Mouse (Mus musculus): ENCODE results near the gene Ptprg. TPM values are rescaled to one million over a fixed set of nuclear protein-coding genes. Genes with fewer than 3 reads are reported as not detected.

Ptprg gene
- polyA plus RNA-seq (2014; fragmentation: Nextera tagmentation; extraction: Ambion mirVana), result 27.1 and 33.0 TPM in 2 replicates

- peaks cover 11% of the 10 kb centered on the region; the same call in 1 of the 2 replicates for H3K4me1 ChIP-seq (ENCODE audit: control insufficient read depth, insufficient read depth, low read length)
- peak within 1 kb of the TSS; percentile 79 for H3K4me3 ChIP-seq (ENCODE audit: low read depth, low read length)
- ATAC-seq (peak; percentile 90), DNase-seq (ENCODE audit: low spot score) (peak; percentile 95)
- no peaks in the 10 kb centered on the region for H3K9me3 ChIP-seq (replicated peaks; ENCODE audit: control insufficient read depth, low read length)
- no peaks in the 10 kb centered on the region for H3K36me3 ChIP-seq (ENCODE audit: control insufficient read depth, insufficient read depth, low read length)
- peak within 1 kb of the TSS; percentile 97 for H3K27ac ChIP-seq (ENCODE audit: low read depth, low read length)
- H3K27me3 ChIP-seq (replicated peaks; ENCODE audit: control insufficient read depth, insufficient read depth, low read length), result no peaks in the 10 kb centered on the region
- peak within 1 kb of the TSS; percentile 89 for H3K9ac ChIP-seq (ENCODE audit: low read length)
- peak within 1 kb of the TSS; percentile 96 for H3K4me2 ChIP-seq (ENCODE audit: low read length)
- under 1% methylated on average over 40 of the region's 40 CpGs for WGBS
Measured at GRCm38 (mm10) chr14:11553273-11553665, at the start of gene Ptprg. TSS of gene Ptprg (plus strand) at chr14:11553532.

GRCm38 (mm10) chr14:11503803-11504365 is 49.4 kb upstream of the Ptprg start:
- Histone ChIP-seq H3K4me1 (ENCODE audit: control insufficient read depth, insufficient read depth, low read length) (peaks cover 7% of the 10 kb centered on the region; the same call in 1 of the 2 replicates), H3K36me3 (ENCODE audit: control insufficient read depth, insufficient read depth, low read length) (no peaks in the 10 kb centered on the region), H3K4me2 (ENCODE audit: low read length) (no peak overlapping the region), H3K4me3 (ENCODE audit: low read depth, low read length) (no peak overlapping the region), H3K9me3 (replicated peaks; ENCODE audit: control insufficient read depth, low read length) (no peaks in the 10 kb centered on the region), H3K27ac (ENCODE audit: low read depth, low read length) (no peak overlapping the region), H3K27me3 (replicated peaks; ENCODE audit: control insufficient read depth, insufficient read depth, low read length) (0 out of 2 replicates have a peak, but pooled peaks cover 3% of the 10 kb centered on the region), H3K9ac (ENCODE audit: low read length) (no peak overlapping the region)
- 53% methylated on average over 7 of the region's 7 CpGs for WGBS
- DNase-seq (ENCODE audit: low spot score) (peak; percentile 48), ATAC-seq (no peak)

GRCm38 (mm10) chr14:11510173-11510572 is 43.2 kb upstream of the Ptprg start:
- H3K4me2 ChIP-seq (ENCODE audit: low read length), result no peak overlapping the region
- no peaks in the 10 kb centered on the region for H3K9me3 ChIP-seq (replicated peaks; ENCODE audit: control insufficient read depth, low read length)
- WGBS, result 85% methylated on average over 1 of the region's 1 CpGs
- ATAC-seq (no peak), DNase-seq (ENCODE audit: low spot score) (no peak)
- no peaks in the 10 kb centered on the region for H3K36me3 ChIP-seq (ENCODE audit: control insufficient read depth, insufficient read depth, low read length)
- no peak overlapping the region for H3K4me3 ChIP-seq (ENCODE audit: low read depth, low read length)
- 0 out of 2 replicates have a peak, but pooled peaks cover 3% of the 10 kb centered on the region for H3K27me3 ChIP-seq (replicated peaks; ENCODE audit: control insufficient read depth, insufficient read depth, low read length)
- no peak overlapping the region for H3K9ac ChIP-seq (ENCODE audit: low read length)
- no peaks in the 10 kb centered on the region for H3K4me1 ChIP-seq (ENCODE audit: control insufficient read depth, insufficient read depth, low read length)
- no peak overlapping the region for H3K27ac ChIP-seq (ENCODE audit: low read depth, low read length)

- Histone ChIP-seq H3K4me2 (ENCODE audit: low read length) (no peak overlapping the region), H3K27ac (ENCODE audit: low read depth, low read length) (no peak overlapping the region), H3K27me3 (replicated peaks; ENCODE audit: control insufficient read depth, insufficient read depth, low read length) (no peaks in the 10 kb centered on the region), H3K4me3 (ENCODE audit: low read depth, low read length) (no peak overlapping the region), H3K9ac (ENCODE audit: low read length) (no peak overlapping the region), H3K36me3 (ENCODE audit: control insufficient read depth, insufficient read depth, low read length) (no peaks in the 10 kb centered on the region), H3K4me1 (ENCODE audit: control insufficient read depth, insufficient read depth, low read length) (no peaks in the 10 kb centered on the region), H3K9me3 (replicated peaks; ENCODE audit: control insufficient read depth, low read length) (no peaks in the 10 kb centered on the region)
- DNase-seq (ENCODE audit: low spot score) (no peak), ATAC-seq (no peak)
- 98% methylated on average over 2 of the region's 2 CpGs for WGBS
Measured at GRCm38 (mm10) chr14:11519171-11519570, 34.2 kb upstream of the Ptprg start.

GRCm38 (mm10) chr14:11523052-11523451 is 30.3 kb upstream of the Ptprg start:
- no peak overlapping the region for H3K4me2 ChIP-seq (ENCODE audit: low read length)
- no peak overlapping the region for H3K9ac ChIP-seq (ENCODE audit: low read length)
- H3K9me3 ChIP-seq (replicated peaks; ENCODE audit: control insufficient read depth, low read length), result no peaks in the 10 kb centered on the region
- no peak overlapping the region for H3K4me3 ChIP-seq (ENCODE audit: low read depth, low read length)
- no peaks in the 10 kb centered on the region for H3K27me3 ChIP-seq (replicated peaks; ENCODE audit: control insufficient read depth, insufficient read depth, low read length)
- DNase-seq (ENCODE audit: low spot score) (no peak), ATAC-seq (no peak)
- H3K4me1 ChIP-seq (ENCODE audit: control insufficient read depth, insufficient read depth, low read length), result no peaks in the 10 kb centered on the region
- H3K27ac ChIP-seq (ENCODE audit: low read depth, low read length), result no peak overlapping the region
- no peaks in the 10 kb centered on the region for H3K36me3 ChIP-seq (ENCODE audit: control insufficient read depth, insufficient read depth, low read length)
- 91% methylated on average over 3 of the region's 3 CpGs for WGBS

GRCm38 (mm10) chr14:11529591-11529990 is 23.7 kb upstream of the Ptprg start:
- no peak overlapping the region for H3K9ac ChIP-seq (ENCODE audit: low read length)
- H3K27me3 ChIP-seq (replicated peaks; ENCODE audit: control insufficient read depth, insufficient read depth, low read length), result no peaks in the 10 kb centered on the region
- DNase-seq (ENCODE audit: low spot score) (no peak), ATAC-seq (no peak)
- H3K9me3 ChIP-seq (replicated peaks; ENCODE audit: control insufficient read depth, low read length), result no peaks in the 10 kb centered on the region
- H3K4me3 ChIP-seq (ENCODE audit: low read depth, low read length), result no peak overlapping the region
- H3K4me2 ChIP-seq (ENCODE audit: low read length), result no peak overlapping the region
- H3K36me3 ChIP-seq (ENCODE audit: control insufficient read depth, insufficient read depth, low read length), result no peaks in the 10 kb centered on the region
- 90% methylated on average over 4 of the region's 4 CpGs for WGBS
- H3K4me1 ChIP-seq (ENCODE audit: control insufficient read depth, insufficient read depth, low read length), result no peaks in the 10 kb centered on the region; the same call in 1 of the 2 replicates
- H3K27ac ChIP-seq (ENCODE audit: low read depth, low read length), result no peak overlapping the region

GRCm38 (mm10) chr14:11534456-11534855 is 18.9 kb upstream of the Ptprg start:
- Histone ChIP-seq H3K4me2 (ENCODE audit: low read length) (no peak overlapping the region), H3K9ac (ENCODE audit: low read length) (no peak overlapping the region), H3K36me3 (ENCODE audit: control insufficient read depth, insufficient read depth, low read length) (no peaks in the 10 kb centered on the region), H3K27me3 (replicated peaks; ENCODE audit: control insufficient read depth, insufficient read depth, low read length) (no peaks in the 10 kb centered on the region), H3K4me1 (ENCODE audit: control insufficient read depth, insufficient read depth, low read length) (no peaks in the 10 kb centered on the region; the same call in 1 of the 2 replicates), H3K9me3 (replicated peaks; ENCODE audit: control insufficient read depth, low read length) (no peaks in the 10 kb centered on the region), H3K4me3 (ENCODE audit: low read depth, low read length) (no peak overlapping the region), H3K27ac (ENCODE audit: low read depth, low read length) (no peak overlapping the region)
- WGBS, result 17% methylated on average over 1 of the region's 1 CpGs
- ATAC-seq (peak; percentile 78), DNase-seq (ENCODE audit: low spot score) (peak; percentile 69)

- Histone ChIP-seq H3K4me2 (ENCODE audit: low read length) (no peak overlapping the region), H3K9me3 (replicated peaks; ENCODE audit: control insufficient read depth, low read length) (no peaks in the 10 kb centered on the region), H3K9ac (ENCODE audit: low read length) (no peak overlapping the region), H3K27me3 (replicated peaks; ENCODE audit: control insufficient read depth, insufficient read depth, low read length) (no peaks in the 10 kb centered on the region), H3K36me3 (ENCODE audit: control insufficient read depth, insufficient read depth, low read length) (no peaks in the 10 kb centered on the region), H3K4me1 (ENCODE audit: control insufficient read depth, insufficient read depth, low read length) (no peaks in the 10 kb centered on the region; the same call in 1 of the 2 replicates), H3K27ac (ENCODE audit: low read depth, low read length) (no peak overlapping the region), H3K4me3 (ENCODE audit: low read depth, low read length) (no peak overlapping the region)
- WGBS, result 79% methylated on average over 5 of the region's 5 CpGs
- ATAC-seq (no peak), DNase-seq (ENCODE audit: low spot score) (no peak)
Measured at GRCm38 (mm10) chr14:11536121-11536520, 17.2 kb upstream of the Ptprg start.

GRCm38 (mm10) chr14:11551892-11552291 is 1.4 kb upstream of the Ptprg start:
- Histone ChIP-seq H3K4me3 (ENCODE audit: low read depth, low read length) (peak overlapping the region; percentile 79), H3K4me1 (ENCODE audit: control insufficient read depth, insufficient read depth, low read length) (peaks cover 9% of the 10 kb centered on the region; the same call in 1 of the 2 replicates), H3K27me3 (replicated peaks; ENCODE audit: control insufficient read depth, insufficient read depth, low read length) (no peaks in the 10 kb centered on the region), H3K9ac (ENCODE audit: low read length) (no peak overlapping the region), H3K27ac (ENCODE audit: low read depth, low read length) (no peak overlapping the region), H3K36me3 (ENCODE audit: control insufficient read depth, insufficient read depth, low read length) (no peaks in the 10 kb centered on the region), H3K9me3 (replicated peaks; ENCODE audit: control insufficient read depth, low read length) (no peaks in the 10 kb centered on the region), H3K4me2 (ENCODE audit: low read length) (peak overlapping the region; percentile 96)
- WGBS, result 30% methylated on average over 11 of the region's 11 CpGs
- no peak for DNase-seq (ENCODE audit: low spot score)
- no peak for ATAC-seq

Measured in forebrain, embryonic 14.5 days (tissue).